ENCODE assay signal across 19 mouse cellular contexts in the genomic region with DNA sequence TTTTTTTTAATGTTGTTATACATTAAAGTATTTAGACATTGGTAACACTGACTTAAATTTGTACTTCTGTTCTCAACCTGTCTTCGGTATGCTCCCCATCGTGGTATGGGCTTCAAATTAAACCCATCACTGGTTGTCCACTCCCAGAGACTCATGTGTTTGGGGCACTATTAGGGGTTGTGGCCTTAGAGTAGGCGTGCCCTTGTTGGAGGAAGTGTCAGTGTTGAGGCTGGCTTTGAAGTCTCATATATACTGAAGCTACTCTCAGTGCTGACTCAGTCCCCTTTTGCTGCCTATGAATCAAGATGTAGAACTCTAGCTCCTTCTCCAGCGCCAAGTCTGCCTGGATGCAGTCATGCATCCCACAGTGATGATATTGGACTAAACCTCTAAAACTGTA.
"Had no signal": no experiment of that assay in that cellular context is flagged by ENCODE, and none has a peak within 500 bp of the region (broad histone marks: within the 10 kb centered on the region; RNA-seq: fewer than 3 reads in every experiment).

No protein-coding gene starts in this region.

- H3K4me1 ChIP-seq: intestine, embryonic 15.5 days; limb, embryonic 10.5 days; limb, embryonic 13.5 days; midbrain, embryonic 12.5 days; midbrain, embryonic 15.5 days had no signal

- H3K9me3 ChIP-seq: intestine, embryonic 15.5 days; limb, embryonic 10.5 days; limb, embryonic 13.5 days; midbrain, embryonic 12.5 days; midbrain, embryonic 15.5 days had no signal

- DNase-seq: kidney, adult 11 months; kidney, adult 9 months; kidney, postnatal 14 days; kidney, postnatal 4 days; lung, adult 2 months; lung, postnatal 14 days; lung, postnatal 4 days; right cerebral cortex, adult 18-20 months; right cerebral cortex, postnatal 14 days; right cerebral cortex, postnatal 4 days; thymus, adult 2 months; thymus, postnatal 14 days had no signal

- ATAC-seq: intestine, embryonic 15.5 days; midbrain, embryonic 15.5 days had no signal

- H3K27me3 ChIP-seq: intestine, embryonic 15.5 days; limb, embryonic 13.5 days; midbrain, embryonic 12.5 days; midbrain, embryonic 15.5 days had no signal

- H3K27ac ChIP-seq: intestine, embryonic 15.5 days; limb, embryonic 10.5 days; limb, embryonic 13.5 days; midbrain, embryonic 12.5 days; midbrain, embryonic 15.5 days; stomach, postnatal 0 days had no signal

- H3K4me2 ChIP-seq: intestine, embryonic 15.5 days; limb, embryonic 13.5 days; midbrain, embryonic 12.5 days; midbrain, embryonic 15.5 days had no signal

- H3K36me3 ChIP-seq: intestine, embryonic 15.5 days; limb, embryonic 10.5 days; limb, embryonic 13.5 days; midbrain, embryonic 12.5 days; midbrain, embryonic 15.5 days had no signal

- H3K4me3 ChIP-seq: intestine, embryonic 15.5 days; limb, embryonic 10.5 days; limb, embryonic 13.5 days; midbrain, embryonic 12.5 days; midbrain, embryonic 15.5 days; myocyte had no signal

- H3K9ac ChIP-seq: intestine, embryonic 15.5 days; limb, embryonic 13.5 days; midbrain, embryonic 12.5 days; midbrain, embryonic 15.5 days had no signal
